Mouse (Mus musculus): ENCODE data around the gene Tprgl. TPM values are rescaled to one million over a fixed set of nuclear protein-coding genes. Genes with fewer than 3 reads are reported as not detected.

Tprgl gene
- polyA plus RNA-seq, 1 experiment from 2014 or later: 125 TPM

GRCm38 (mm10) chr4:154156050-154156449 lies 4.4 kb downstream of the Tprgl start:
- no peak overlapping the region for H3K27ac ChIP-seq (ENCODE audit: low read depth, low read length)
- no peak for ATAC-seq (replicated peaks; ENCODE audit: insufficient number of reproducible peaks, low FRiP score, low TSS enrichment)
- no peaks in the 10 kb centered on the region for H3K27me3 ChIP-seq (ENCODE audit: control insufficient read depth, insufficient read depth, low read length)
- peaks cover 22% of the 10 kb centered on the region for H3K36me3 ChIP-seq (ENCODE audit: control insufficient read depth, insufficient read depth, low read length)
- no peak overlapping the region for H3K4me3 ChIP-seq (ENCODE audit: low read depth, low read length)
- no peaks in the 10 kb centered on the region for H3K9me3 ChIP-seq (replicated peaks; ENCODE audit: control insufficient read depth, low read length)
- WGBS (ENCODE audit: insufficient replicate concordance): 87% methylated on average over 7 of the region's 7 CpGs
- H3K4me2 ChIP-seq: no peak overlapping the region
- H3K9ac ChIP-seq (ENCODE audit: low read depth, low read length): no peak overlapping the region
- H3K4me1 ChIP-seq (ENCODE audit: control insufficient read depth, insufficient read depth, low read length): peaks cover 9% of the 10 kb centered on the region

- H3K4me1 ChIP-seq (ENCODE audit: control insufficient read depth, insufficient read depth, low read length): peaks cover under 1% of the 10 kb centered on the region; the same call in 1 of the 2 replicates
- peaks cover 22% of the 10 kb centered on the region for H3K36me3 ChIP-seq (ENCODE audit: control insufficient read depth, insufficient read depth, low read length)
- H3K4me2 ChIP-seq: no peak overlapping the region
- H3K9me3 ChIP-seq (replicated peaks; ENCODE audit: control insufficient read depth, low read length): no peaks in the 10 kb centered on the region
- no peaks in the 10 kb centered on the region for H3K27me3 ChIP-seq (ENCODE audit: control insufficient read depth, insufficient read depth, low read length)
- H3K4me3 ChIP-seq (ENCODE audit: low read depth, low read length): no peak overlapping the region
- WGBS (ENCODE audit: insufficient replicate concordance): 66% methylated on average over 11 of the region's 11 CpGs
- no peak overlapping the region for H3K9ac ChIP-seq (ENCODE audit: low read depth, low read length)
- ATAC-seq (replicated peaks; ENCODE audit: insufficient number of reproducible peaks, low FRiP score, low TSS enrichment): no peak
- H3K27ac ChIP-seq (ENCODE audit: low read depth, low read length): no peak overlapping the region
Observed at GRCm38 (mm10) chr4:154154104-154154503, 6.4 kb downstream of the Tprgl start.

GRCm38 (mm10) chr4:154146342-154146741 lies 14.1 kb downstream of the Tprgl start:
- H3K4me3 ChIP-seq (ENCODE audit: low read depth, low read length): no peak overlapping the region
- H3K27me3 ChIP-seq (ENCODE audit: control insufficient read depth, insufficient read depth, low read length): peaks cover 5% of the 10 kb centered on the region
- no peak overlapping the region for H3K4me2 ChIP-seq
- H3K4me1 ChIP-seq (ENCODE audit: control insufficient read depth, insufficient read depth, low read length): peaks cover 9% of the 10 kb centered on the region
- ATAC-seq (replicated peaks; ENCODE audit: insufficient number of reproducible peaks, low FRiP score, low TSS enrichment): no peak
- 87% methylated on average over 10 of the region's 10 CpGs for WGBS (ENCODE audit: insufficient replicate concordance)
- no peak overlapping the region for H3K9ac ChIP-seq (ENCODE audit: low read depth, low read length)
- no peak overlapping the region for H3K27ac ChIP-seq (ENCODE audit: low read depth, low read length)
- no peaks in the 10 kb centered on the region for H3K9me3 ChIP-seq (replicated peaks; ENCODE audit: control insufficient read depth, low read length)
- H3K36me3 ChIP-seq (ENCODE audit: control insufficient read depth, insufficient read depth, low read length): peaks cover 5% of the 10 kb centered on the region

- H3K4me2 ChIP-seq: no peak overlapping the region
- no peak for ATAC-seq (replicated peaks; ENCODE audit: insufficient number of reproducible peaks, low FRiP score, low TSS enrichment)
- no peaks in the 10 kb centered on the region for H3K9me3 ChIP-seq (replicated peaks; ENCODE audit: control insufficient read depth, low read length)
- H3K9ac ChIP-seq (ENCODE audit: low read depth, low read length): no peak overlapping the region
- WGBS (ENCODE audit: insufficient replicate concordance): 81% methylated on average over 3 of the region's 3 CpGs
- peaks cover 5% of the 10 kb centered on the region for H3K36me3 ChIP-seq (ENCODE audit: control insufficient read depth, insufficient read depth, low read length)
- H3K27ac ChIP-seq (ENCODE audit: low read depth, low read length): no peak overlapping the region
- peaks cover 21% of the 10 kb centered on the region for H3K27me3 ChIP-seq (ENCODE audit: control insufficient read depth, insufficient read depth, low read length)
- H3K4me3 ChIP-seq (ENCODE audit: low read depth, low read length): no peak overlapping the region
- H3K4me1 ChIP-seq (ENCODE audit: control insufficient read depth, insufficient read depth, low read length): peaks cover 9% of the 10 kb centered on the region
Observed at GRCm38 (mm10) chr4:154144712-154145111, 15.8 kb downstream of the Tprgl start.

GRCm38 (mm10) chr4:154142211-154143040 lies 18.0 kb downstream of the Tprgl start, which contains the start of gene Wrap73:
Gene Wrap73 (plus strand): TSS chr4:154142372.
- WGBS (ENCODE audit: insufficient replicate concordance): 2% methylated on average over 46 of the region's 49 CpGs
- H3K4me2 ChIP-seq: peak within 1 kb of the TSS; percentile 96
- peak within 1 kb of the TSS; percentile 87 for H3K4me3 ChIP-seq (ENCODE audit: low read depth, low read length)
- H3K36me3 ChIP-seq (ENCODE audit: control insufficient read depth, insufficient read depth, low read length): no peaks in the 10 kb centered on the region
- peak; percentile 91 for ATAC-seq (replicated peaks; ENCODE audit: insufficient number of reproducible peaks, low FRiP score, low TSS enrichment)
- H3K27ac ChIP-seq (ENCODE audit: low read depth, low read length): peak within 1 kb of the TSS; percentile 62
- H3K9ac ChIP-seq (ENCODE audit: low read depth, low read length): peak within 1 kb of the TSS; percentile 87
- H3K4me1 ChIP-seq (ENCODE audit: control insufficient read depth, insufficient read depth, low read length): peaks cover 12% of the 10 kb centered on the region
- peaks cover 44% of the 10 kb centered on the region for H3K27me3 ChIP-seq (ENCODE audit: control insufficient read depth, insufficient read depth, low read length)
- no peaks in the 10 kb centered on the region for H3K9me3 ChIP-seq (replicated peaks; ENCODE audit: control insufficient read depth, low read length)

- no peaks in the 10 kb centered on the region for H3K36me3 ChIP-seq (ENCODE audit: control insufficient read depth, insufficient read depth, low read length)
- H3K9ac ChIP-seq (ENCODE audit: low read depth, low read length): no peak overlapping the region
- H3K4me1 ChIP-seq (ENCODE audit: control insufficient read depth, insufficient read depth, low read length): peaks cover 12% of the 10 kb centered on the region
- no peaks in the 10 kb centered on the region for H3K9me3 ChIP-seq (replicated peaks; ENCODE audit: control insufficient read depth, low read length)
- WGBS (ENCODE audit: insufficient replicate concordance): 2% methylated on average over 42 of the region's 42 CpGs
- no peak overlapping the region for H3K27ac ChIP-seq (ENCODE audit: low read depth, low read length)
- H3K4me2 ChIP-seq: peak overlapping the region; percentile 96
- H3K27me3 ChIP-seq (ENCODE audit: control insufficient read depth, insufficient read depth, low read length): peaks cover 55% of the 10 kb centered on the region
- ATAC-seq (replicated peaks; ENCODE audit: insufficient number of reproducible peaks, low FRiP score, low TSS enrichment): no peak
- peak overlapping the region; percentile 87 for H3K4me3 ChIP-seq (ENCODE audit: low read depth, low read length)
Observed at GRCm38 (mm10) chr4:154141009-154141867, 19.2 kb downstream of the Tprgl start.

GRCm38 (mm10) chr4:154140213-154141008 lies 20.1 kb downstream of the Tprgl start:
- Histone ChIP-seq H3K27me3 (ENCODE audit: control insufficient read depth, insufficient read depth, low read length) (peaks cover 58% of the 10 kb centered on the region), H3K4me1 (ENCODE audit: control insufficient read depth, insufficient read depth, low read length) (peaks cover 12% of the 10 kb centered on the region), H3K9ac (ENCODE audit: low read depth, low read length) (peak overlapping the region; percentile 28), H3K4me3 (ENCODE audit: low read depth, low read length) (peak overlapping the region; percentile 39), H3K9me3 (replicated peaks; ENCODE audit: control insufficient read depth, low read length) (no peaks in the 10 kb centered on the region), H3K36me3 (ENCODE audit: control insufficient read depth, insufficient read depth, low read length) (no peaks in the 10 kb centered on the region), H3K27ac (ENCODE audit: low read depth, low read length) (no peak overlapping the region), H3K4me2 (peak overlapping the region; percentile 96)
- no peak for ATAC-seq (replicated peaks; ENCODE audit: insufficient number of reproducible peaks, low FRiP score, low TSS enrichment)
- 2% methylated on average over 41 of the region's 46 CpGs for WGBS (ENCODE audit: insufficient replicate concordance)

- Histone ChIP-seq H3K9me3 (replicated peaks; ENCODE audit: control insufficient read depth, low read length) (no peaks in the 10 kb centered on the region), H3K27ac (ENCODE audit: low read depth, low read length) (no peak within 1 kb of the TSS), H3K36me3 (ENCODE audit: control insufficient read depth, insufficient read depth, low read length) (no peaks in the 10 kb centered on the region), H3K27me3 (ENCODE audit: control insufficient read depth, insufficient read depth, low read length) (peaks cover 61% of the 10 kb centered on the region), H3K4me1 (ENCODE audit: control insufficient read depth, insufficient read depth, low read length) (peaks cover 12% of the 10 kb centered on the region), H3K4me2 (peak within 1 kb of the TSS; percentile 96), H3K4me3 (ENCODE audit: low read depth, low read length) (peak within 1 kb of the TSS; percentile 39), H3K9ac (ENCODE audit: low read depth, low read length) (peak within 1 kb of the TSS; percentile 28)
- ATAC-seq (replicated peaks; ENCODE audit: insufficient number of reproducible peaks, low FRiP score, low TSS enrichment): no peak
- WGBS (ENCODE audit: insufficient replicate concordance): no CpG with 5 or more reads among the region's 4 CpGs
Observed at GRCm38 (mm10) chr4:154140182-154140212, 20.5 kb downstream of the Tprgl start, which contains the start of gene Trp73. Gene Trp73 (minus strand): TSS chr4:154140208.
